In the genomic region with DNA sequence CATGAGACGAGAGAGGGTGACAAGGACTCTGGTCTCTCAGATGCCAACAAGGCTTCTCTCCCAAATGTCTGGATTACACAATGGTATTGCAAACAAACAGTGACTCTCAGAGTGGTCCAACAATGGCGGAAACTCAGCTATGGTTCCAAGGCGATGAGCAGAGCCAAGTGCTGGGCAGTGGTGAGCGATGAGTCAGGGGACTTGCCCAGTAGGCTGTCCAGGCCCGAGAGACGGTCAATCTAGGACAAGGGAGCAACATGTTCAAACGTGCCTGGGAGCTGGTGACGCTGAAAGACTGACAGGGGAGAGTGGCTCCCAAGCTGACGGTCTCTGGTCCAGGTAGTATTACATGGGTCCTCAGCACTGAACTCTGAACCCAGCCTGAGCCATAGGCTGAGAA, we compare ENCODE assay signal across 27 mouse cellular contexts. TPM values are rescaled to one million over a fixed set of nuclear protein-coding genes. Genes with fewer than 3 reads are reported as not detected.
"Had no signal": no experiment of that assay in that cellular context is flagged by ENCODE, and none has a peak within 500 bp of the region (broad histone marks: within the 10 kb centered on the region; RNA-seq: fewer than 3 reads in every experiment).

No protein-coding gene starts in this region.

- H3K27me3 ChIP-seq: limb, embryonic 13.5 days; liver, embryonic 13.5 days; midbrain, embryonic 13.5 days had no signal

- H3K27ac ChIP-seq: kidney, postnatal 0 days; layer of hippocampus, adult 2 months; limb, embryonic 10.5 days; limb, embryonic 13.5 days; liver, embryonic 13.5 days; midbrain, embryonic 10.5 days; midbrain, embryonic 13.5 days; neural tube, embryonic 13.5 days; stomach, postnatal 0 days had no signal

- H3K4me2 ChIP-seq: limb, embryonic 13.5 days; liver, embryonic 13.5 days; lung, embryonic 14.5 days; midbrain, embryonic 13.5 days; neural tube, embryonic 13.5 days had no signal

- H3K4me3 ChIP-seq: layer of hippocampus, adult 2 months; limb, embryonic 10.5 days; limb, embryonic 13.5 days; liver, embryonic 13.5 days; megakaryocyte, embryonic 14.5 days; midbrain, embryonic 10.5 days; midbrain, embryonic 13.5 days; myocyte; neural tube, embryonic 13.5 days had no signal

- H3K9ac ChIP-seq: limb, embryonic 13.5 days; liver, embryonic 13.5 days; lung, embryonic 14.5 days; midbrain, embryonic 13.5 days; neural tube, embryonic 13.5 days had no signal

- DNase-seq: kidney, adult 2 months; kidney, postnatal 25 days; liver; liver, embryonic 13.5 days; lung, embryonic 14.5 days; retina, postnatal 1 day; thymus, adult 18-20 months; thymus, postnatal 14 days; thymus, postnatal 4 days had no signal

- ATAC-seq: intestine, postnatal 0 days; lung, postnatal 0 days; midbrain, embryonic 13.5 days; midbrain, embryonic 16.5 days had no signal

- H3K9me3 ChIP-seq: limb, embryonic 10.5 days; limb, embryonic 13.5 days; liver, embryonic 13.5 days; midbrain, embryonic 13.5 days had no signal

- H3K4me1 ChIP-seq: limb, embryonic 10.5 days; limb, embryonic 13.5 days; liver, embryonic 13.5 days; midbrain, embryonic 10.5 days; midbrain, embryonic 13.5 days; neural tube, embryonic 13.5 days had no signal

- H3K36me3 ChIP-seq: limb, embryonic 10.5 days; limb, embryonic 13.5 days; liver, embryonic 13.5 days; midbrain, embryonic 10.5 days; midbrain, embryonic 13.5 days; neural tube, embryonic 13.5 days had no signal

RNA-seq across cellular contexts. Expression of gene Pvalb, which starts 9.1 kb away (rescaled TPM):
- total RNA-seq: monocyte, adult 5-6 weeks; neutrophil, adult 5-6 weeks had no signal
- polyA plus RNA-seq: intestine, postnatal 0 days; kidney, embryonic 14.5 days; limb, embryonic 10.5 days; liver, embryonic 13.5 days; liver, embryonic 16.5 days; lung, embryonic 14.5 days; lung, postnatal 0 days; stomach, embryonic 14.5 days; stomach, postnatal 0 days had no signal
